Mouse (Mus musculus): ENCODE measurements around the gene Kmo. TPM values are rescaled to one million over a fixed set of nuclear protein-coding genes. Genes with fewer than 3 reads are reported as not detected.

Kmo gene
- polyA plus RNA-seq (2014; fragmentation: Illumina TruSeq; extraction: RNeasy Lipid Tissue Mini Kit (QIAGEN cat#74804); ENCODE audit: low read depth, low replicate concordance): 1.3 TPM

DNA sequence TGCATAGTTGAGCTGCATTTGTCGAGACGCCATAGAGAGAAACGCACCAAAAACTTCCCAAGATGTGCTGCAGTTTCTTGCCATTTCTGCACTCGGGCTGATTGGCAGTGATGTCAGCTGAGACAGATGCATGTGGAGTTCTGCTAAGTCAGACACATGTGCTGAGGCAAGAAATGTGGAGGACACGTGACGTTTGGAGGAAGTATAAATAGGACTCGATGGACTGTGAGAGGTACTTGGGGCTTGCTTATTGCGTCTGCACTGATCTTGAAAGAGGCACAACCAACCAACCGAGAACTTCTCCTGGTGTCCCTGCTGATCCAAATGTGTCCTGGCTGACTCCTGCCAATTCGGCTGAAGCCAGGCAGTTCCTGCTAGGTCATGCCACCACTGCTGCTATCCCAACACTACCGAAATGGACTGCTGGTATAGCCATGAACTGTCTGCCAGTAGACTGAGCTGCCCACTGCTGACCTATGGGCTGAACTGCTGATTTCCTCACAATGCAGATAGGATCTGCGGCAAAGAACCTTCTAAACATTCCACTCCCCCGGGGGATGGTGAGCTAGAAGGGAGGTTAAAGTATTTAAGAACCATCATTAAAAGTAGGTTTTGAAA is at the start of gene Kmo:
Gene Kmo, plus strand, starts transcription at position 568 of the 618 bp plus-strand sequence.

DNA sequence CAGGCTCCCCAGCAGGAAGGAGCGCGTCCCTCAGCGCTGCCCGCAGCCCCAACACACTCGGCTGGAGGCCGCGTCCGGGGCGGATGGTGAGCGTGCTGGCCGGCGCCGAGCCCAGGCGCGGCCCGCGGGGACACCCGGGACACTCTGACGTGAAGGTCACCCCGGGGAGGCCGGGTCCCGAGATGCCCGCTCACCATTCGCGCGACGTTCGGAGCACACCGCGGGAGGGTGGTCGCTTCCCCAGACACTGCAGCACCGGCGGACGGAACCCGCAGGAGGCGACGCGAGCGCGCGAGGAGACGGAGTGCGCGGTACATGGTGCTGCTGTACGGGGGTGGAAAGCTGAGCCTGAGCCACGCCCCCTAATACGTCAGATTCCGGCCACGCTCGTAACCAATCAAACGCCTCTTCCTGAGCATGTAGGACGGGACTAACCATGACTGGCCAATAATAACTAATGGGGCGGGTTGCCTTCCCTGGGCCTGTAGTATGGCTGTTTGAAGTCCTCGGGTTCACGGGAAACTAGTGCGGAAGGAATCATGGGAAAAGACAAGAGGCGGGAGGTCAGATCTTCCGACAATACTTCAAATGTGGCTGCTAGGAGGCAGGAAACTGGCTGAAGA is 5.2 kb downstream of the Kmo start, which contains the start of gene Fh1:
Gene Fh1, minus strand, starts transcription at position 379 of the 623 bp plus-strand sequence.

DNA sequence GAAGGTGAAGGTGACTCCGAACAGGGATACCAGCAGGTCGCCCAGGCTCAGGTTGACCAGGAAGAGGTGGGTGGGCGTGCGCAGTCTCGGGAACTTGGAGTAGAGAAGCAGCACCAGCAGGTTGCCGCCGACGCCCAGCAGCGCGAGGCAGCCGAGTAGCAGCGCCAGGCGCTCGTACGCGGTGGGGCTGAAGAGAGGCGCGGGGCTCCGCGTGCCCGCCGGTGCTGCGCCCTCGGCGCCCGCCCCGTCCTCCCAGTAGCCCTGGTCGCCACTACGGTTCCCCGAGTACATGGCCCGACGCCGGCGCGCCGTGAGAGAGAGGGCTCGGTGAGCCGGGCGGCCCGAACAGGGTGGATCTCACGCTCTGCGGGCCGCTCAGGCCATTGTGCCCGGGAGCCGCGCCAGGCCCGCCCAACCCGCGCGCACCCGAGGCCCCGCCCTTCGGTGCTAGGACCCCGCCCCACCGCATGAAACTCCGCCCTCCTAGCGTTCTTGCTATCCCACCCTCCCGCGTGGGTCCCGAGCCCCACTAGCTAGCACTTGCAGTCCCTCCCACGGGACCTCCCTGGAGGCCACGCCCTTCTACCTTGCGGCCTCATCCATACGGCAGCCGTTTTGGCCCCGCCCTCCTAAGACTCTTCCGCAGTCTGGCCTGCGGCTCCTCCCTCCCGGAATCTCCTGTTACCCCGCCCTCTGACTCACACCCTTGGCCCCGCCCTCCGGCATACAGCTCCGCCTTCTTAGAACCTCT is 72.2 kb downstream of the Kmo start, which contains the start of the genes Opn3 and Chml:
Gene Opn3, minus strand, starts transcription at position 531 of the 751 bp plus-strand sequence.
Gene Chml, minus strand, starts transcription at position 656 of the 751 bp plus-strand sequence.

DNA sequence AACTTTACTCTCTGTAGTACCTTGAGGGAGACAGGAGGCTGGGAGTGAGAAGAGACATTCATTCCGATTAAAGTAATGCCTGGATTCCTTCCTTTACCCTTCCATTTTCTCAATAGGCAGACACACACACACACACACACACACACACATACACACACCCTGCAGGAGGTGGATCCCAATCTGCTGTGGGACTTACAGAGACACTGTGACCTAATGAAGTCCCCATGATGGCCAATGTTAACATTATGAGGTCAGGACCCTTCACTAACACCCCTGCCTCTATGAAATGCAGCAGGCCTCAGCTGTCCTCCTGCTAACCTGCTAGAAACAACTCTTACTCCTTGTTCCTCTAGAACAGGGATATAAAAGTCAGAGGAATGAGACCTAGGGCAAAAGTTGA is 78.1 kb downstream of the Kmo start, which contains the start of gene Wdr64:
Gene Wdr64, plus strand, starts transcription at position 301 of the 400 bp plus-strand sequence.

Other genes starting within 250 kb of the Kmo start
- 0.28 TPM for gene Rgs7, start 127.9 kb upstream of the Kmo start, polyA plus RNA-seq (2014; fragmentation: Illumina TruSeq; extraction: RNeasy Lipid Tissue Mini Kit (QIAGEN cat#74804); ENCODE audit: low read depth, low replicate concordance)
- 72.4 TPM for gene Fh1, start 5.3 kb downstream of the Kmo start, polyA plus RNA-seq (2014; fragmentation: Illumina TruSeq; extraction: RNeasy Lipid Tissue Mini Kit (QIAGEN cat#74804); ENCODE audit: low read depth, low replicate concordance)
- 11.8 TPM for gene Opn3, start 72.4 kb downstream of the Kmo start, polyA plus RNA-seq (2014; fragmentation: Illumina TruSeq; extraction: RNeasy Lipid Tissue Mini Kit (QIAGEN cat#74804); ENCODE audit: low read depth, low replicate concordance)
- gene Chml, start 72.5 kb downstream of the Kmo start, polyA plus RNA-seq (2014; fragmentation: Illumina TruSeq; extraction: RNeasy Lipid Tissue Mini Kit (QIAGEN cat#74804); ENCODE audit: low read depth, low replicate concordance): 17.2 TPM
- 269 TPM for gene Wdr64, start 78.2 kb downstream of the Kmo start, polyA plus RNA-seq (2014; fragmentation: Illumina TruSeq; extraction: RNeasy Lipid Tissue Mini Kit (QIAGEN cat#74804); ENCODE audit: low read depth, low replicate concordance)